Mouse (Mus musculus): ENCODE measurements around the gene Znrf1.
"Not testable (repeated sequence)": the region's sequence is repeated elsewhere in the genome, so short reads cannot be mapped to it uniquely, and the experiment has no call there.

Gene Znrf1

DNA sequence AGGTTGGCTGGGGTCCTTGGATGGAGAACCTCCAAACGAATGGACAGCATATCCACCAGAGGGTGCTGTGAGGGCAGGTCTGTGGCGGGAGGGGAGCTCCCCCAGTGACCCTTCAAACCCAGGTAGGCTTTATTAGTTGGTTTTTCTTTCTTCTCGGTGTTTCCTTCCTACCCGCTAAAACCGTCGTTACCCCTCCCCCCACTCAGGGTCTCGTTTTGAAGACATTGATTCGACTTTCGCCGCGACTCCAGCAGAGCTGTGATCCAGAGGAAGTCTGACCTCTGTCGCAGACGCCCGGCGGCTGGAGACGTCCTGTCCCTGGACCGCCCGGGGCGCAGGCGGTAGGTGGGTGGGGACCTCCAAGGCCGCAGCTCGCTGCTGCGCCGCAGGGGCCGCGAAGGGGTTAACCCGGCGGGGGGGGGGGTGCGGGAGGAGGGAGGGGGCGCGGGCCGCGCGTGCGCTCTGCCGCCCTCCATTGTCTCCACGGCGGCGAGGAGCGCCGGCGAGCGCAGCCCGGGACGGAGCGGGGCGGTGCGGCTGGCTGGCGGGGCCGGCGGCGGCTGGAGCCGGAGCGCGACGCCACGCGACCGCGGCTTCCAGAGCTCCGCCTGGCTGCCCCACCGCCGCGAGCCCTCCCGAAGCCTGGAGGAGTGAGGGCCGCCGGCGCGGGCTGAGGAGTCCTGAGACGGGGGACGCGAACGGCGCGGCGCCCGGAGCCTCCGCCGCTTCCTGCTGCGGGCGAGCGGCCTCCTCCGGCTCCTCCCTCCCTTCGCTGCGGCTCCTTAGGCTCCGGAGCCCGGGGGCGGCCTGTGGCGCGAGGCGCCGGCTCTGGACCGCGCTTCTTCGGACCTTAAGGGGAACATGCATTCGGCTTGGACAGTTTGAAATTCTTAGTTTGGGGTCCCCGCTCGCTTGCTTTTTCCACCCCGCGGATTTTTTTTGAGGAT, at the start of gene Znrf1:
Znrf1 (plus strand) TSS at position 67 of the 947 bp plus-strand sequence.
- peak; percentile 84 for DNase-seq (ENCODE audit: low spot score)

DNA sequence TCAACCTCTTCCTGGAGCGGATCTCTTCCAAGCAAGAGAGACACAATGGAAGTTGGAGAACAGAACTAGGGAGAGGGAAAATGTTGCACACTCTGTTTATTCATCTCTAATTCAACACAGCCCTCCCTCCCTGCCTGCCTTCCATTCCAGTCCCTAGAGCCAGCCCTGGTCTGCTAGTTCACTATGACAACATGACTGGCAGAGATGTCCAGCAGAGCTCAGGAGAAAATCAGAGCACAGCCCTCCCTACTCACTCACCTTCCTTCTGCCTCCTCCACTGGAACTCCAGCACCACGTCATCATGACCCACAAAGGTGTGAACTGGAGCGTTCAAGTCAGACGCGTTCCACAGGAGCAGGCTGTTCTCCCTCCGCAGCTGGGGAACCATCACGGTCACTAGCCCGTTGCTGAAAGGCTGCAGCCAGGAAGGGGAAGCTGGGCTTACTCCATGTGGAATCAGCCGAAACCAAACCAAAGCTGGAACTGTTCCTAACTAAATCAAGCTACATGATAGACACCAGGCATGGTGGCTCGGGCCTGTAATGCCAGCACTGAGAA, 45.8 kb upstream of the Znrf1 start:
- no peak for DNase-seq (ENCODE audit: low spot score)

DNA sequence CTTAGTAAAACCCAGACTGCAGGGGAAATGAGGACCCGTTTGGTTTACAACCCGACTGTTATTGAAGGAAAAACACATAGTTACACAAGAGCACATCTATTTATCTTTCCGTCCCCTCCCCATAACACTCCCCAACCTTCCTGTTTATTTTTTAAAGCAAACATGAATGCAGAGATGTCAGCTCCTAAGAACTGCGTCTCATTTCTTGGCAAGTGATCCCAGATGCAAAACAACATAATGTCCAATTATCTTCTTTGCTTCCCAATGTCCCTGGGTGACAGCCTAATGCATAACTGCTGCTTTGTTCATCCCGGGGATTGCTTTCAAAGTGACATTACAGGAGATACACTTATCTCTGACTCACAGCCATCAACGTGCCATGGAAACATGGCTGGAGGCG, 44.7 kb upstream of the Znrf1 start:
- no peak for DNase-seq (ENCODE audit: low spot score)

DNA sequence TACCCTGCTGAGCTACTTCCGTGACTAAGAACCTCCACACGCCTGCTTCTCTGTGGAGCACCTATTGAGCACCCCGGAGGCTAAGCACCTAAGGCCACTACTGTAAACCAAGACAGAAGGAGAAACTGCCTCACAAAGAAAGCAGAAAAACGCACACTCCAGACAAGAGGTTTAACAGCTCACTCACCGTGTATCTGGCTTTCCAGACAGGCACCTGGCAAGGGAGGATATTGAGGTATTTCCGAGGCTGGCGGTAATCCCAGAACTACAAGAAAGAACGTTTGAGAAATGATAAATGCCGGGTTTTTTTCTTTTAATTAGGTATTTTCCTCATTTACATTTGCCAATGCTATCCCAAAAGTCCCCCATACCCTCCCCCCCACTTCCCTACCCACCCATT, 43.4 kb upstream of the Znrf1 start:
- no peak for DNase-seq (ENCODE audit: low spot score)

DNA sequence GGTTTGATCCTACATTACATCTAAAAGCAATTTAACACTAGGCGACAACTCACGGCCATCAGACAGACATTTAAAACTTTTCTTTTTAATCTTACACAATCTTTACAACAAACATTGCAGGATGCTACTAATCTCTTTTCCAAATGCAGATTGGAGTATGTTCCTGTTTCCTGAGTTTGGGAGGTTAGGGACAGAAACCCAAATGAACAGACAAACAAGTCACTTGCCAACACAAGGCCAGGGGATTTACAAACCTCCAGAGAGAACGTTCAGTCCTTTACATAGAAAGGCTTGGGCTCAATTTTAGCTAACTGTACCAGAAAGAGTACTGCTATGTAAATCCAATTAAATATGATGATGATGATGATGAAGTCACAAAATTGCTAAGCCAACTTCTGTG, 42.7 kb upstream of the Znrf1 start:
- DNase-seq (ENCODE audit: low spot score): no peak

DNA sequence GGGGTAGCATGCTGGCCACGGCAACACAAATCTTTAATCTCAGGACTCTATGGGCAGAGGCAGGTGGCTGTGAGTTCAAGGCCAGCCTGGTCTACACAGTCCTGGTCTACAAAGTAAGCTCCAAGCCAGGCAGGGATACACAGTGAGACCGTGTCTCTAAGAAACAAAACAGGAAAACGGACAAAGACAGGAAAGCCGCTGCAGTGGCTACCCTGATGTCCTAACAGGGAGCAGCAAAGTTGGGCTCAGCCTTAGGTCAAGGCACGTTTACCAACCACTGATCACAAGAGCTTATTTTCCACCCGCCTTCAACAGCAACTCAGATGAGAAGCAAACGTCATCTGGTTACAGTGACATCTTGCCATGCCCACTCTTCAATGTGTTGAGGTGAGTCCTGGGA, 39.6 kb upstream of the Znrf1 start:
- DNase-seq (ENCODE audit: low spot score): no peak

DNA sequence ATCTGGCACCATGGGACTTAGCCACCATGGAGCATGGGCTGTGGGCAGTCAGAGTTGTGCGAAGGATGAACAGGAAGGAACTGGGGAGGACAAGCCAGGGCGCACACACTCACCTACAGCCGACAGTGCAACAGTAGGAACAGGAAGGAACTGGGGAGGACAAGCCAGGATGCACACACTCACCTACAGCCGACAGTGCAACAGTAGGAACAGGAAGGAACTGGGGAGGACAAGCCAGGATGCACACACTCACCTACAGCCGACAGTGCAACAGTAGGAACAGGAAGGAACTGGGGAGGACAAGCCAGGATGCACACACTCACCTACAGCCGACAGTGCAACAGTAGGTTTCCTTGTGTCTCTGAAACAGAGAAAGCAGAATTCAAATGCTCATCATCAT, 37.6 kb upstream of the Znrf1 start:
- not testable (repeated sequence) for DNase-seq (ENCODE audit: low spot score)

DNA sequence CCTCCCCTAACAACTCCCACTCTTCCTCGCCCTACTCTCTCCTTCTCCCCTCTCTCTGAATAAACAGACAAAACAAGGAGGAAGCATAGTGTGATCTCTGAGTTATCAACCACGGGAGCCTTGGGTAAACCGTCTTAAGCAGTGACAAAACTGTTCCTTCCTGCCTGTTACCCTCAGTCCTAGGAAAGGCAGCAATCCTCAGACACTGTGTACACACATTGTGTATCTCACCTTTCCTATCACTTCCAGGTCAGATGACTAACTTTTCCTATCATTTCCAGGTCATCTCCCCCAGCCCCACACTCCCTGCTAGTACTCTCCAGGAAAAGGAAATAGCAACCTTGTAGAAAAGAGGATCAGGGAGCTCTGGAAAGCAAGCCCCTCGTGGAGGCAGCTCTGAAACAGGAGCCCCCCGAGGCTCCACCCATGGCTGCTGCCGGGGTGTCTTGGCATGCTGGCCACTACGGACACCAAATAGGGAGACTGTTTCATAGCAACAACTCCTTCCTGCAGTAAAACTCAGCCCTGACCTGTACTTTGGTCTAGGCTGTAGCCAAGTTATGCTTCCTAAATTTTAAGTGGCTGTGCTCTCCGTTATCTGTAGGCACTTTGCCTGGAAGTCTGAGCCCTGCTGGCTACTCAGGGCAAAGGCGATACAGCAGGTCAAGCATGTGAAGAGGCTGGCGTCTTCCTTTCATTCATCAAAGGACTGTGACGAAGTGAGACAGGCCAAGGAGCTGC, 34.0 kb upstream of the Znrf1 start:
- no peak for DNase-seq (ENCODE audit: low spot score)

DNA sequence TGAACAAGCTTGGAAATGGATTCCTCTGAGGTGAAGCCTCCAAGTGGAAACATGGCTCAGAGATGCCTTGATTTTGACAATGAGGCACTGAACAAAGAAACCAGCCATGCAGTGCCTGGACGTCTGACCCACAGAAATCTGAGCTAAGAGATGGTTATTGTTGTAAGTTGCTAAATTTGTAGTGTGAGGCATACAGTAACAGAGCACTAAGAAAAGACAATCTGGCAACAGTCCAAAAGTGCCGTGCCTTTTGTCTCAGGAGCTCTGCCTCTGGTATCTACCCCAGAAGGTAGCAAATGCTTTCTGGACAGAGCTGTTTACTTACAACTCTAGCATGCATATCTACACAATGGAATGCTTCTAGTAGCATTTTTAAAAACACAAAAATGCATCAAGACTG, 27.3 kb upstream of the Znrf1 start:
- DNase-seq (ENCODE audit: low spot score): no peak

DNA sequence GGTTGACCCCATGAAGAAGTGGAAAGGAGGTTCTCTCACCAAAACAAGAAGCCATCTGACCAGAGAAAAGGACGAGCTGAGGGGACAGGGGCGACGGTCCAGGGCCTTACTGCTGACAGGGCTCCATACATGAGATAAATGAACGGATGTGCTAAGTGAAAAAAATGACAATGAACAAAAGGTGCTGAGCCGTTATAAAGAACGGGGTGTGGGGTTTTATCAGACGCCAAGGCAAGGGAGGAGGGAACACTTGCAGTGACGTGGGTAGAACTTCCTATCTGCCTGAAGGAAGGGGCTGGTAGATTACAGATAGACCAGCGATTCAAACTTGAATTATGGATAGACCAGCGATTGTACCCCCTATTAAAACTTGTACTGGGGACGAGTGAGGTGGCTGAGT, 26.6 kb upstream of the Znrf1 start:
- no peak for DNase-seq (ENCODE audit: low spot score)

DNA sequence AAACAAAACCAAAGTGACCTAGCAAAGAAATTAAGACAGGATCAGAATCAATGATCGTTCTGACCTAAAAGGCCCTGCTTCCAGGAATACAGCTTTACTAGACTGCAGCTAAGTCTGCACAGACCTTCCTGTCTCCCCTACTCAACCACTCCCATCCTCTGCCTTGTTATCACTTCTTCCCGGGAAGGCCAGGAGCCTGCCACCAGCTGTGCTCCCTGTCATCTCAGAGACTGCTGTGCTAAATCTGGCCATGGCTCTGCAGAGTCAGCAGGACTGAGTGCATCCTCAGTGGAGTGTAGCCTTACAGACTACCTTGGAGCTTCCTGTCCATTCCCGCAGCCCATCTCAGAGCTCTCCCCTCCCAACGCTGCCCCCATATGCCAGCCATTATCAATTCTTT, 25.5 kb upstream of the Znrf1 start:
- peak; percentile 39 for DNase-seq (ENCODE audit: low spot score)

DNA sequence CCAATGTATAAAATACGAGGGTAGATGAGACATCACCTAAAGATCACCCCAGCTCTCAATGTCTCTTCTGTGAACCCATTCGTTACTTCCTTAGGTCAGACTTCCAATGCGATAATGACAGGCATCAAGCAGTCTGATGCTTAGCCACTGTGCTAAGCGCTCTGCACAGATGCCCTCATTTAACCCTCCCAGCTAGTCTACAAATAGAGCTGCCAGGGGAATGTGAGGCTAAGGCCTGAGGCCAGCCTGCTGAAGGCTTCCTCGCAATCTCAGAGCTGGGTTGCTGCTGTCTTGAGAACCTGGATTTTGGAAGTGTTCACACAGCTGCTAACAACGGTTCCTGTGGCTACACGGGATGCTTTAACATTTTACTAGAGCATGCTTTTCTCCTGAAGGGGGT, 23.0 kb upstream of the Znrf1 start:
- DNase-seq (ENCODE audit: low spot score): no peak

DNA sequence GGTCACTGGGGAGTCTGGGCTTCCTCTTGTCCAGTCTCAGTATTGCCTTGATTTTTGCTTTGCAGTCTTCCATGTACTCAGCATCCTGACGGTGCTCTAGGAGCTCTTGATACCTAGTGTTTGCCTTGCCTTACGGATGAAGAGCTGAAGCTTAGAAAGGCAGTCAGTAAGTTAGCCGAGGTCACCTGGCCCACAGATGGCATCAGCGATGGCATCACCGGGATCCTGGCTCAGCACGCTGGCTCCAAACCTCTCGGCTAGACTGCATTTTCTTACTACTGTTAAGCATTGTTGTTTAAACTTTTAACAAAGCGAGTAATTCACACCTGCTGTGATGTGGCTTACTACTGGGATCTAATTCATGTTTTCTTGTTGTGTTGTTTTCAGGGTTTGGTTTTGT, 22.5 kb upstream of the Znrf1 start:
- no peak for DNase-seq (ENCODE audit: low spot score)

DNA sequence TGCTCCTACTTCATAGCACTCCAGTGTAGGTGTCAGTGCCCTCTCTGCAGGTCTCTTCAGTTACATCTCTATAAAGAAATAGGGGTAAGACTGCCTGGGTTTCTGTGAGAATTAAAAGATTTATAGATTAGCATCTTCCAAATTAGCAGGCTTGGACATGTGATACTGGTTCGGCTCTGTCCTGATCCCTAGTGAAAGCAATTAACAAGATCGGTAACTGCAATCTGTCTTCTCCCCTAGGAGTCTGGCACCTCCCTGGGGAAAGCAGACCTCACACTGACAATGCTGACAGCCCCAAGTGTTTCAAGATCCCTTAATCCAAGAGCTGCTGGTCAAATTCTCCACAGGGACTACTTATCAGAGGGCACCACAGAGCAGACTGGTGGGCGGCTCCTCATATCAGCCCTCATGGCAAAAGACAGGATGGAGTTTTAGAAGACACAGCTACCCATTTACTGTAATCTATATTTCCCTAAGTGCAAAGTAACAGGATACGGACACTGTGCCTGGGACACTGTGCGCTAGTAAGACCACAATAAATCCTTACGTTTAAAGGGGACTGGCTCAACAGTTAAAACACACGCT, 19.4 kb upstream of the Znrf1 start:
- DNase-seq (ENCODE audit: low spot score): no peak

DNA sequence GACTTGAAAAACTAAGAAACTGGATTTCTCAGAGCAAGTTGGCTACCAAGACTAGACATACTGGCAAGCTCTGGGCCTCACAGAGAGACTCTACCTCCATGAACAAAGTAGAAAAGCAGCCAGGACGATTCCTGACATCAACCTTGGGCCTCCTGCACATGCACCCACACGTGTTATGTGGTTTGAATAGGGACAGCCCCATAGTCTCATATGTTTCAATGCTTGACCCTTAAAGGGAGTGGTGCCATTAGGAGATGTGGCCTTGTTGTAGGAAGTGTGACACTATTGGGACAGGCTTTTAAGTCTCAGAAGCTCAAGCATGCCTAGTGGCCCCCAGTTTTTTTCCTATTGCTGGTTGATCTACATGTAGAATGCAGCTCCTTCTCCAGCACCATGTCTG, 18.4 kb upstream of the Znrf1 start:
- DNase-seq (ENCODE audit: low spot score): no peak

DNA sequence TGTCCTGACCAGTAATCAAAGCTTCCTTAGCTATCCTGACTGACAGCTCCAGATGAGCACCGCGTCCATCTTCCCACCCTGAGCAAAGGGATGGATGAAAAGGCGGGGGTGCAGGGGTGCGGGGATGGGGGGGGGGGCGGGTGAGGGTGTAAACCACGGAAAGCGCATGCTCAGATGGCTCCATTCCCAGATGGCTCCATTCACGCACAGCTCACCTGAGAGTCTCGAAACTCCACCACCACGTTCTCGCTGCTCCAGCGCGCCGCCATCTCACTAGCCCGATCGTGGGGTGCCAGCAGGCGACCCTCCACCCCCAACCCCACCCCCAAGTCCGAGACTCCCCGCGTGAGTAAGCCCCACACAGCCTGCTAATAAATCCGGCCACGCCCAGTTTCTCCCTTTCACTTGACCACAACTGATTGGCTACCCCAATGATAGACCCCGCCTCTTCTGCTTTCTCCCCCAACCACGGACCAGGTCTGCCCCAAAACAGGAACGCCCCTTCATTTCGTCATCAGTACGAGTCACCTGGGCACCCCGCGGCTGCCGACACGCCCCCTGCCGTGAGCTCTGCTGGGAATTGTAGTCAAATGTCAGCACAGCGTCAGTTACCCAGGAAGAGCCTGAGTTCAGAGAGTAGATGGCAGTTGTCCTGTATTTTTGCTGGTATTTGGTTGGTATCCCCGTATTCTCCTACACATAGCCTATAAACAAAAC, 14.0 kb upstream of the Znrf1 start, which contains the start of gene Wdr59:
Wdr59 (minus strand) TSS at position 380 of the 717 bp plus-strand sequence.
- peak; percentile 100 for DNase-seq (ENCODE audit: low spot score)

DNA sequence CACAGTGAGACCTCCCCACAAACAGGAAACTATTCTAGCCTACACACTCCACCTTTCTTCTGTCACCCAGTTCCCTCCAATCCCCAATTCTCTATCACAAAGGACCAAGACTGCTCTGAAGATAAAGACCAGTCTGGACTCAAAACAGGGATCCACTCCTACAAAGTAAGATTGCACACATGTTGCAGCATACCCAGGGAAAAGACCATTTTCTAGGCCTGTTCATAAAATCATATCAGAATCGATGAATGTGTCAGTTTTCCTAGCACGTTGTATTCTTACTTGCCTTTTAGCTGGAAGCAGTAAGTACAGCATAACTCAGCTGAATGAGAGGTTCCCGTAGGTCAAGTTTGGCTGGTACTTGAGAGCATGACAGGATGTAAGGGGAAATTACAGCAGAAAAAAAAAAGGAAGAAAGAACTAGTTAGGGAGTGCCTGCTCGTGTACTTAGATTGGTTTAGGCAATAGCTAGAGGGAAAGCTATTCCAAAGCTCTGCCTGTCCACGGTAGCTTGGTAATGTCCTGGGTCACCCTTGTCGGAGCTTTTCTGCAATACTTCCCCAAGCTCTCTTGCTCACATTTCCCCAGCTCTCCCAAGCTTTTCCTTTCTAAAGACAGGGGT, 9.4 kb upstream of the Znrf1 start:
- DNase-seq (ENCODE audit: low spot score): no peak

DNA sequence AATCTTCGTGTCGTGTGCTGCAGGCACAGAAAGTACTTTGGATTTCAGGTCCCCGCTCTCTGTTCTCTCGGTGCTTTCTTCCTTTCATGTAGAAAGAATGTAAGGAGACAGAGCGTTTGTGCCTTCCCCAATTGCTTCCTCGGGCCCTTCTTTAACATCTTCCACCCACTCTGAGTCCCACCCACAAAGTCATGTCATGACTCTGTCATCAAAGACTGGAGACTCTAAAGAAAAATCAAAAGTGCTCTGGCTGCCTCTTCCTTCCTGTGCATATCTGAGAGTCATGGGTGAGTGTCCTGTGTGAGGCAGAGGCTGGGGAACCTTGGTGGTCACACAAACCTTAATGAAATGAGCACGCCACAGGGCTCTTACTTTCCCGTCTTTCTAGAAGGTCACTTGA, 8.7 kb upstream of the Znrf1 start:
- no peak for DNase-seq (ENCODE audit: low spot score)

DNA sequence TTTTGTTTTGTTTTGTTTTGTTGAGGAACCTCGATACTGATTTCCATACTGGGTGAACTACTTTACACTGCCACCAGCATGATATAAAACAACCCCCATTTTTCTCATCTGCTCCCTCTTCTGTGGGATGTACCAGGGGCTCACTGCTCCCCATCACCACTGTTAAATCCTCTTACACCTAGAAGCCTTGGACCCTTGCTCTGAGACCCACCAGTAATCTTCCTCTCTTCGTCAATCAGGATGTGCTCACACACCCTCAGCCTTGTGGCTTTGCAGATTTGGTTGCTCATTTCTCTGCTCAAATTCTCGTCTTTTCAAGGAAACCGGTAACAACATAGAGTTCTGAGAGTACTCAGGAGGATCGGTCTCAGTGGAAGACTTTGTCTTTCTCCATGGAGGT, 7.8 kb upstream of the Znrf1 start:
- DNase-seq (ENCODE audit: low spot score): no peak

DNA sequence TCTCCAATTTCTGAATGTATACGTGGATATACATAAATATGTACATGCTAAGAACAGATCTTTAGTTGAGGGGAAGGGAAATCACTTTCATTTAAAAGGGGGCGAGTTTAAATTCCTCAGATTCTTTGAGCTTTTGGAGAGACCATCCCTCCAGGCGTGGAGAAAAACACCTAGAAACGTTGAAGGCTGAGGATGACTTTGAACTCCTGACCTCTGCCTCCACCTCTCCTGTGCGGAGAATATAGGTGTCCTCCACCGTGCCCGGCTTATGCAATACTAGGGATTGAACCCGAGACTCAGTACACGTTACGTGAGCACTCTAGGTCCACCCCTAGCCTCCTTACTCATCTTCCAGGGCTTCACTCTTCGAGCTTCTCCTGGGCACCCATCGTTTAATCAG, 4.7 kb upstream of the Znrf1 start:
- no peak for DNase-seq (ENCODE audit: low spot score)

DNA sequence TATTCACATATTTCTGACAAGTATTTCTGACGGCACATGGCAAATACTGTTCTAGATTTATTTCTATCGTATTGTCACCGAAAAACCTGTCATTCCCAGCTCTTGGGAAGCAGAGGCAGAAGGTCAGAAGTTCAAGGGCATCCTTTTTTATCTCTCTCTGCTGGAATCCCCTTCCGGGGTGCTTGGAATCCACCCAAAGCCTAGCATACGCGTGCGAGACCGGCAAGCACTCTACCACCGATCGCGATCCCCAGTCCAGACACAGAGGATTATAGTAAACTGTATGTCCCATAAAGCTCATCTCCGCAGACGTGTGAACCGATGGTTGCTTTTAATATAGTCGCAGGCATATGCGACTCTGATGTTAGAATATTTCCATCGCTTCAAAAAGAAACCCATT, 4.3 kb upstream of the Znrf1 start:
- no peak for DNase-seq (ENCODE audit: low spot score)

All from embryo, embryonic 10 days (tissue).